Mouse (Mus musculus) hindbrain, embryonic 10.5 days (tissue): ENCODE data around the gene Atp5l. TPM values are rescaled to one million over a fixed set of nuclear protein-coding genes. Genes with fewer than 3 reads are reported as not detected.

Source experiments
- DNase-seq: peaks from one replicate; pipeline ENCODE4 v3.0.0-alpha.2; 2017; ENCODE audit warnings: low spot score
- H3K27ac ChIP-seq: fragments of 300-500 bp; sonication (generic); 2 replicates; pipeline ENCODE4 v1.5.1; 2016; ENCODE audit warnings: mild to moderate bottlenecking, moderate library complexity
- H3K27me3 ChIP-seq: fragments of 300-500 bp; sonication (generic); 2 replicates; pipeline ENCODE4 v1.6.1; 2016; ENCODE audit warnings: mild to moderate bottlenecking; ENCODE audit not compliant: poor library complexity, insufficient read depth, severe bottlenecking
- H3K36me3 ChIP-seq: fragments of 300-500 bp; sonication (generic); 2 replicates; pipeline ENCODE4 v1.6.1; 2016; ENCODE audit warnings: mild to moderate bottlenecking, moderate library complexity
- H3K4me1 ChIP-seq: fragments of 300-500 bp; sonication (generic); replicated peaks from 2 replicates; pipeline ENCODE4 v1.6.1; 2016; ENCODE audit warnings: mild to moderate bottlenecking
- H3K4me3 ChIP-seq: fragments of 300-500 bp; sonication (generic); 2 replicates; pipeline ENCODE4 v1.5.1; 2016; ENCODE audit warnings: mild to moderate bottlenecking, moderate library complexity
- H3K9me3 ChIP-seq: fragments of 300-500 bp; sonication (generic); 2 replicates; pipeline ENCODE4 v1.6.1; 2016; ENCODE audit warnings: mild to moderate bottlenecking, moderate library complexity
- WGBS: fragments of 180-500 bp; shearing (Covaris S2); methylation state at CpG from one replicate; pipeline ENCODE4 v1.1.7; 2016; 5-methylcytosine and 5-hydroxymethylcytosine counted together
- polyA plus RNA-seq: library from polyadenylated mRNA; unstranded; fragments of >200 nt; fragmentation: Nextera tagmentation; extraction: Ambion mirVana; gene quantifications from 2 replicates; pipeline ENCODE4 v1.2.1, GENCODE M21; 2016

Gene Atp5l
- polyA plus RNA-seq, 1 experiment from 2014 or later: 650 TPM

- WGBS: 85% methylated on average over 13 of the region's 13 CpGs
- Histone ChIP-seq H3K27me3 (no peaks in the 10 kb centered on the region), H3K27ac (no peak overlapping the region), H3K36me3 (peaks cover 72% of the 10 kb centered on the region), H3K4me1 (peaks cover 13% of the 10 kb centered on the region; the same call in 1 of the 2 replicates), H3K9me3 (no peaks in the 10 kb centered on the region), H3K4me3 (no peak overlapping the region)
- no peak for DNase-seq
Measured at GRCm38 (mm10) chr9:44868336-44869094, 52.0 kb downstream of the Atp5l start.

GRCm38 (mm10) chr9:44867664-44868063 lies 52.9 kb downstream of the Atp5l start:
- H3K4me1 ChIP-seq: peaks cover 13% of the 10 kb centered on the region; the same call in 1 of the 2 replicates

GRCm38 (mm10) chr9:44866501-44867240 lies 53.9 kb downstream of the Atp5l start:
- Histone ChIP-seq H3K27me3 (no peaks in the 10 kb centered on the region), H3K36me3 (peaks cover 81% of the 10 kb centered on the region), H3K4me3 (no peak overlapping the region), H3K27ac (no peak overlapping the region), H3K4me1 (peaks cover 13% of the 10 kb centered on the region; the same call in 1 of the 2 replicates), H3K9me3 (no peaks in the 10 kb centered on the region)
- no peak for DNase-seq
- WGBS: 80% methylated on average over 9 of the region's 9 CpGs

More at GRCm38 (mm10) chr9:44867664-44868063, 52.9 kb downstream of the Atp5l start:
- 91% methylated on average over 3 of the region's 3 CpGs for WGBS
- Histone ChIP-seq H3K36me3 (peaks cover 78% of the 10 kb centered on the region), H3K27me3 (no peaks in the 10 kb centered on the region), H3K4me3 (no peak overlapping the region), H3K9me3 (no peaks in the 10 kb centered on the region), H3K27ac (no peak overlapping the region)
- DNase-seq: no peak

Other genes with a start within 250 kb of the Atp5l start
- gene Treh, start 247.5 kb downstream of the Atp5l start, polyA plus RNA-seq: not detected in 2 replicates
- gene Phldb1, start 185.5 kb downstream of the Atp5l start, polyA plus RNA-seq: 45.4 and 49.5 TPM in 2 replicates
- 154 and 170 TPM in 2 replicates for gene Arcn1, start 152.9 kb downstream of the Atp5l start, polyA plus RNA-seq
- gene Ift46, start 152.8 kb downstream of the Atp5l start, polyA plus RNA-seq: 124 and 152 TPM in 2 replicates
- 2.6 and 3.2 TPM in 2 replicates for gene Tmem25, start 121.4 kb downstream of the Atp5l start, polyA plus RNA-seq
- gene Ttc36, start 117.7 kb downstream of the Atp5l start, polyA plus RNA-seq: 0.75 TPM in 1 of 2 replicates, not detected in the other
- gene Kmt2a, start 39.4 kb downstream of the Atp5l start, polyA plus RNA-seq: 11.8 and 18.2 TPM in 2 replicates
- gene Ube4a, start 44.9 kb upstream of the Atp5l start, polyA plus RNA-seq: 22.7 and 25.0 TPM in 2 replicates
- gene Cd3g, start 59.7 kb upstream of the Atp5l start, polyA plus RNA-seq: 0.31 TPM in 1 of 2 replicates, not detected in the other
- gene Cd3d, start 61.0 kb upstream of the Atp5l start, polyA plus RNA-seq: not detected in 2 replicates
- not detected in 2 replicates for gene Cd3e, start 88.9 kb upstream of the Atp5l start, polyA plus RNA-seq
- 2.8 and 4.3 TPM in 2 replicates for gene Mpzl2, start 119.1 kb upstream of the Atp5l start, polyA plus RNA-seq
- 2.0 and 2.6 TPM in 2 replicates for gene Mpzl3, start 134.4 kb upstream of the Atp5l start, polyA plus RNA-seq
- 0.38 and 0.60 TPM in 2 replicates for gene Jaml, start 158.4 kb upstream of the Atp5l start, polyA plus RNA-seq
- gene Scn2b, start 197.0 kb upstream of the Atp5l start, polyA plus RNA-seq: 3.5 and 4.3 TPM in 2 replicates
- 0.58 and 0.62 TPM in 2 replicates for gene Scn4b, start 217.7 kb upstream of the Atp5l start, polyA plus RNA-seq